Mouse (Mus musculus) Muller cell, postnatal 12 days (primary cell): ENCODE data around the gene Afap1.

Source experiments
- DNase-seq: peaks from one replicate; pipeline ENCODE4 v3.0.0-alpha.2; 2015; ENCODE audit errors: inconsistent ontology term

Gene Afap1

DNA sequence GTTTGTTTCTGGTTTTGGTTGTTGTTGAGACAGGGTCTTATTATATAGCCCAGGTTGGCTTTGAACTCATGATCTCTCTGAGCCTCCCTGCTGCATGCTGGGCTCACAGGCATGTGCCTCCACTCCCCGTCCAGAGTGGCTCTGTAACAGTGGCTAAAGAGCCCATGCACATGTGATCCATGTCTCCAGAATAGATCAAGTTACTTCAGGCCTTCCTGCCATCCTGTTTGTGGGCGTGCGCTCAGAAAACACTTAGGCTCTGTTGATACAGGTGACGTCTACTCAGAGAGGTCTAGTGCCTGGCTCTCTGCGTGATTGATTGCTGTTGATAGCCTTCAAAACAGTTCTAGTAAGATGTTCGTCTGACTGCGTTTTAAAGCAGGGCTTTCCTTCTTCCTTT is 79.6 kb downstream of the Afap1 start:
- no peak for DNase-seq

DNA sequence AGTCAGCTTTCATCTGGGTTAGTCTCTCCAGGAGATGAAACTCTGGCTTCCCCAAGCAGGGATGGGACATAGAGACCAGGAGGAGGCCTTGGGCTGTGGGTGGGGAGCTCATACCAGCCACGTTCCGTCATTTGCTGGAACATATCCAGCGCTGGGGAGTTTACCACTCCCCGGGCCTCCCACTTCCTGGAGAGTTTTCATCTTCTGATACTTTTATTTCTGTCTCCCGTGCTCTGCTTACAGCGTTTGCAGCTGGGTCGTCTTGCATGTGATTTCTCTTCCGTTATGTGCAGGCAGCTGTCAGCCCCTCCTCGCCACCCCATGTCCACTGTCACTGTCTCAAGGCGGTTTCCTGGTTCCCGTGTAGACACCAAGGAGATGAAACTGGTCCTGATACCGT is 80.7 kb downstream of the Afap1 start:
- DNase-seq, result peak; percentile 74

DNA sequence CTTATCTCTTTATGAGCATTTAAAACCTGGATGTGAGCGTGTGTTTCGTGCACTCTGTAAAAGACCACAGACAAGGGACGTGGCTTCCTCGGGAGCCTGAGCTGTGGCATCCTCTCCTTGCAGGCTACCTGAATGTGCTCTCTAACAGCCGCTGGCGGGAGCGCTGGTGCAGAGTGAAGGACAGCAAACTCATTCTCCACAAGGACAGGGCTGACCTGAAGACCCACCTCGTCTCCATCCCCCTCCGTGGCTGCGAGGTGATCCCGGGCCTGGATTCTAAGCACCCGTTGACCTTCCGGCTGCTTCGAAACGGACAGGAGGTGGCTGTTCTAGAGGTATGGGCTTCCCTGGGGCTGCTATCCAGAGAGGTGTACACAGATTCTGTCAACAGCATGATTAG is 81.1 kb downstream of the Afap1 start:
- DNase-seq, result no peak

GRCm38 (mm10) chr5:35975681-35976080 is 82.6 kb downstream of the Afap1 start:
- peak; percentile 66 for DNase-seq

- DNase-seq, result no peak
Measured at GRCm38 (mm10) chr5:35980542-35980941, 87.4 kb downstream of the Afap1 start.

- peak; percentile 28 for DNase-seq
Measured at GRCm38 (mm10) chr5:35981341-35981740, 88.2 kb downstream of the Afap1 start.

GRCm38 (mm10) chr5:35981976-35982375 is 88.9 kb downstream of the Afap1 start:
- peak; percentile 68 for DNase-seq

DNA sequence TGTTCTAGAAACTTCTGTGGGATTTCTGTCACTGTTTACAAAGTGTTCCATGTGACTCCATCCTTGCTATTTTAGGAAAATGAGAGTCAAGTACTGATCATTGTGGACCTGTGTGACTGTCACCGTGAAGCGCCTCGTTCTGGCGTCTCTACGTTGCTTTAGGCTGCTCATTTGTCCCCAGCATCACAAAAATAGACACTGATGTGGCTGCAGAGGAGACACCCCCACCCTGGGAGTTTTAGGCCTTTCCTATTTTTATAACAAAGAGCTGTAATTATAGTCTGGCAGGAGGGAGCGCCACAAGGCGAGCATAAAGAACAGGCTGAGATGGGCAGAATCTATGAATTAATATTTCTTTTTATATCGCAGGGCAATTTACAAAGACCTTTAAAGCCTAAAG is 92.5 kb downstream of the Afap1 start:
- DNase-seq, result no peak

GRCm38 (mm10) chr5:35988085-35988484 is 95.0 kb downstream of the Afap1 start:
- no peak for DNase-seq

DNA sequence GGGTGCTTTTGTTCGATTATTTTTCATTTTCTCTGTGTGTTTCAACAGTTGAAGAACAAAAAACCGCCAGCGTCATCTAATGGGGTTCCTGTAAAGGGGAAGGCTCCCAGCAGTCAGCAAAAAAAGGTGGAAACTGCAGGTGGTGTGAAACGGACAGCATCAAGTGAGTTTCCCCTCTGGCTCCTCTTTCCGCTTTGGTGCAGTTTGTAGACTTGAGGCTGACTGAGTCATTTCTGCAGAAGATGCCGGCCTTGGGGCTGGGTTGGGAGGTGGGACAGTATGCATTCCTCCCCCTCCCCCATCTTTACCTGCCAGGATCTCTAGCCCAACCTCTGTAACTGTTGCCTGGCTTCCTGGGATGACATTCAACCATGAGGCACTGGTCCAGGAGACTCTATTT is 96.4 kb downstream of the Afap1 start:
- no peak for DNase-seq

- DNase-seq, result peak; percentile 40
Measured at GRCm38 (mm10) chr5:35989986-35990735, 97.0 kb downstream of the Afap1 start.

DNA sequence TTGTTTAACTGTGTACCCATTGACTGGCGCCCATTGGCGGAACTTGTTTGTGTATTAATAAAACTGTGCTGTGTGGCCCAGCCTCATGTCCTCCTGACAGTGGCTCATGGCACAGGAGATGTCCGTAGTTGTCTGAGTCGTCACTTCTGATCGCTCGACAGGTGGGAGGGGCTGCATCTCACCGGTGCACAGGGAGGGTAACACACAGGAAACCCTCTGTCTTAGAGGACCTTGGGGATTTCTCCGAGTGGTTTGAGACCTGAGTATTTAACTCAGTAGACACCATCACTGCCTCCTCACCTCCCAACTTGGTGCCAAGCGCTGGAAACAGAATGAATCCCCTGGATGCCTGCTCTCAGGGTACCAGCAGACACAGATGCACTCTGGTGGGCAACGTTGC is 110.7 kb downstream of the Afap1 start:
- DNase-seq, result no peak

GRCm38 (mm10) chr5:36006106-36006505 is 113.0 kb downstream of the Afap1 start:
- DNase-seq, result no peak

DNA sequence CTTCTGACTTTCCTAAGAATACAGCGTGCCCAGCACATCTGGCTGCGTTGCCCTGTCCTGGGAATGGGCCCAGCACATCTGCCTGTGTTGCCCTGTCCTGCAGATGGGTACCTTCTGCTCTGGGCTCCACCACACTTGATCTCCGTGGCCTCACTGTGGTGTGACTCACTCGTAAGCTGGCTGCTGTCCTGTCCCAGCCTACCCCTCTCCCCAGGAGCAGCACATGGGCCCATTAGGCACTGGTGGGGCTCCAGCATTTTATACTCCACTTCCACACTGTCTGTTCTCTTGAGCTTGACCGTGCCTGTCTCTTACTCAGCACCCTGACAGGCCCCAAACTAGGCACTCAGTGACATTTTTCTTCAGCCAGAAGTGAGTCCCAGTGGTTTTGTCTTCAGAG is 113.5 kb downstream of the Afap1 start:
- DNase-seq, result peak; percentile 61

DNA sequence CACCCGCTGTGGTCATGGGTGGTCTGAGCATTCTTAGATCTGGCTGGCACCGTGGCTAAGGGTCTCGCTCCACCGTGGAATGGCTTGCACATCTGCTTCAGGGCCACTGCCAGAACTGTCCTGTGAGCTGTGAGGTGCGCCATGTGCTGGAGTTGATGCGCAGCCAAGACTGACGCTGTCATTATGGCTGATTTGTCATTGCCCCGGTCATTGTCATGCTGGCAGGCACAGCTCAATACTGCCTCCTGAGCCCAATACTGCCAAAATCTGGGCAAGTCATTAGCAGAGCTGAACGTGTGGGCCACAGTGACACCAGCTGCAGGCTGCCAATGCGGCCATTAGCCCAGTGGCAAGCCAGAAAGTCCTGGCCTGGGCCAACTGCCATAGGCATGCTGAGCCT is 114.5 kb downstream of the Afap1 start:
- peak; percentile 80 for DNase-seq

DNA sequence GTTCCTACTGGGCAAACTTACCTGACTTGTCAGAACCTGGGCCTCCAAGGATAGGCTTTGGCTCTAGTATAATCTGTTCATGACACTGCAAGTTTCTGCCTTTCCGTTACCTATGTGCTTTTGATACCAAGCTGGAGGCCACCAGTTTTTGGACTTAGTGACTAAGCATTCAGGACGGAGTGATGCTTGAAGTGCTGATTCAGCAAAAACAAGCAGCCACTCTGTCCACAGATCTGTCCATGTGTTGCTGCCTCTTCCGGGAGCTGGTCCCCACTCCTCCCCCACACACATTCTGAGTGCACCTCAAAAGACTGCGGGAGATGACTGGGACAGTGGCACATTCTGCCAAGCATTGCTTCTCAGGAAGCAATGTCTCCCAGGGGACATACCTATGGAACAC is 116.3 kb downstream of the Afap1 start:
- no peak for DNase-seq

GRCm38 (mm10) chr5:36018366-36018765 is 125.2 kb downstream of the Afap1 start:
- DNase-seq, result no peak

GRCm38 (mm10) chr5:36021091-36021490 is 128.0 kb downstream of the Afap1 start:
- peak; percentile 79 for DNase-seq

DNA sequence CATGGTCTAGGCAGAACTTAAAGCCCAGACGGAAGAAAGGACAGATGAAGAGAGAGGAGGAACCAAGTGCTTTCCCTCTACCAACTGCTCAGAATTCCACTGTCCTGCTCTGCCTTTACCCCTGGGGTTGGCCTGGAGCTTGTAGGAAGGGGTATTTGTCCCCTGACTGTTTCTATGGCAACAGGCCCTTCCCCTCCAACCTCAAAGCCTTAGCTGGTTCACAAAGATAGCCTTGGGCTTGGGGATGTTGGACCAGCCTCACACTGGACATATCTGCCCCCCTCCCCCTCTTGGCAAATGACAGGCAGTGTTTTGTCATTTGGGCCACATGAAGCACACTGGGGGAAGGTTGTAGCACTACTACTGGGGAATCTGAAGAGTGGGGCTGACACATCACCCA is 129.2 kb downstream of the Afap1 start:
- DNase-seq, result no peak

GRCm38 (mm10) chr5:36024003-36024685 is 131.0 kb downstream of the Afap1 start:
- DNase-seq, result no peak

DNA sequence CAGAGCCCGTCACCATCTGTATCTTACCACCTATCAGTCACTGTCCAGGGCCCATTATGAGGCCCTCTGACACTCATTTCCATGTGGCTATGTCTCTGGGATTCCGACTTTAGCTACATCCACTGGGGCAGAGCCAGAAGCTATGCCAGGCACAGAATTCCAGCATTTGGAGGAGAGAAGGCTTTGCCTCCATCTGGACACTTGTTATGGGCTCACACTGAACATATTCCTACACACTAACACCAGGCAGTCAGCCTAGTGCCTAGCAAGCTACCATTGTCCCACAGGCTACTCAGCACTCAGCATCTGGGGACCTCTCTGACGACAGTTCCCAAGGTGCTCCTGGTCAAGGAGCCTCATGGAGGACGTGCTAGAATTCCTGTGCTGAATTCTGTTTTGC is 132.0 kb downstream of the Afap1 start:
- no peak for DNase-seq

GRCm38 (mm10) chr5:36033531-36034426 is 140.7 kb downstream of the Afap1 start:
- DNase-seq, result peak; percentile 66
